Mouse (Mus musculus) liver, embryonic 11.5 days (tissue): ENCODE data around the gene Nkx2-2. TPM values are rescaled to one million over a fixed set of nuclear protein-coding genes. Genes with fewer than 3 reads are reported as not detected.

Experiments used
- ATAC-seq: fragments of 200-750 bp; cut with Nextera tagmentation; replicated peaks from 2 replicates; pipeline ENCODE4 v1.8.0; 2017; ENCODE audit warnings: moderate number of reproducible peaks, mild to moderate bottlenecking, moderate TSS enrichment, moderate library complexity; ENCODE audit not compliant: low FRiP score
- DNase-seq: peaks from one replicate; pipeline ENCODE4 v3.0.0-alpha.2; 2017; ENCODE audit warnings: low spot score
- H3K27ac ChIP-seq: fragments of 300-500 bp; sonication (generic); 2 replicates; pipeline ENCODE4 v1.5.1; 2014; ENCODE audit warnings: mild to moderate bottlenecking, low read depth, low read length, control low read depth
- H3K27me3 ChIP-seq: fragments of 300-500 bp; sonication (generic); replicated peaks from 2 replicates; pipeline ENCODE4 v1.6.1; 2014; ENCODE audit warnings: low read length, mixed read lengths; ENCODE audit not compliant: control insufficient read depth, insufficient read depth
- H3K36me3 ChIP-seq: fragments of 300-500 bp; sonication (generic); 2 replicates; pipeline ENCODE4 v1.6.1; 2014; ENCODE audit warnings: mild to moderate bottlenecking, low read length, moderate library complexity, mixed read lengths; ENCODE audit not compliant: control insufficient read depth, insufficient read depth
- H3K4me1 ChIP-seq: fragments of 300-500 bp; sonication (generic); replicated peaks from 2 replicates; pipeline ENCODE4 v1.6.1; 2014; ENCODE audit warnings: low read length, mixed read lengths; ENCODE audit not compliant: control insufficient read depth, insufficient read depth
- H3K4me2 ChIP-seq: fragments of 300-500 bp; sonication (generic); 2 replicates; pipeline ENCODE4 v1.6.1; 2014; ENCODE audit warnings: mild to moderate bottlenecking, control low read depth, moderate library complexity
- H3K4me3 ChIP-seq: fragments of 300-500 bp; sonication (generic); 2 replicates; pipeline ENCODE4 v1.5.1; 2014; ENCODE audit warnings: low read depth, low read length, control low read depth
- H3K9ac ChIP-seq: fragments of 300-500 bp; sonication (generic); 2 replicates; pipeline ENCODE4 v1.6.1; 2014; ENCODE audit warnings: low read depth, low read length, control low read depth
- H3K9me3 ChIP-seq: fragments of 300-500 bp; sonication (generic); 2 replicates; pipeline ENCODE4 v1.6.1; 2016; ENCODE audit warnings: low read length, inconsistent platforms, mixed read lengths; ENCODE audit not compliant: control insufficient read depth
- WGBS: fragments of 180-500 bp; shearing (Covaris S2); extraction: QIAGEN DNeasy Blood & Tissue Kit; methylation state at CpG from one replicate; pipeline ENCODE4 v1.1.7; 2014; 5-methylcytosine and 5-hydroxymethylcytosine counted together
- polyA plus RNA-seq: library from polyadenylated mRNA; unstranded; fragments of >200 nt; fragmentation: Nextera tagmentation; extraction: Ambion mirVana; gene quantifications from 2 replicates; pipeline ENCODE4 v1.2.1, GENCODE M21; 2014

Nkx2-2 gene
- polyA plus RNA-seq, 1 experiment from 2014 or later: 0.26 TPM

DNA sequence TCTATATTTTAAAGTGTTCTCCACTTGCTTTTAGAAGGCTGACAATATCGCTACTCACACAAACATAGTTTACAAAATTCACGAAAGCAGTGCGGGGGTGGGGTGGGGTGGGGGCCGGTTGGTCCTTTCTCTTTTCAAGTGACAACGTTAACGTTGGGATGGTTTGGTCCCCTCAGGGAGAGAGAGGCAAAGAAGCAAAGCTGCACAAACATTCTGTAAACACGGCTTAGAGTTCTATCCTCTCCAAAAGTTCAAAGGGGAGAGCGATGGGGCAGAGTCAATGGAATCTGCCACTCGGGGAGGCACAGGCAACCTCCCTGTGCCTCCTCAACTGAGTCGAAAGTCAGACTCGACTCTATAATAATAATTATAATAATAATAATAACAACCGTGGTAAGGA, 10.5 kb downstream of the Nkx2-2 start:
- Histone ChIP-seq H3K27me3 (peaks cover 96% of the 10 kb centered on the region), H3K4me3 (peak overlapping the region; percentile 24; the same call in 1 of the 2 replicates), H3K27ac (no peak overlapping the region), H3K36me3 (no peaks in the 10 kb centered on the region), H3K9me3 (no peaks in the 10 kb centered on the region), H3K9ac (no peak overlapping the region), H3K4me1 (peaks cover 4% of the 10 kb centered on the region), H3K4me2 (no peak overlapping the region)
- 1% methylated on average over 12 of the region's 12 CpGs for WGBS
- ATAC-seq: no peak
- DNase-seq: no peak

DNA sequence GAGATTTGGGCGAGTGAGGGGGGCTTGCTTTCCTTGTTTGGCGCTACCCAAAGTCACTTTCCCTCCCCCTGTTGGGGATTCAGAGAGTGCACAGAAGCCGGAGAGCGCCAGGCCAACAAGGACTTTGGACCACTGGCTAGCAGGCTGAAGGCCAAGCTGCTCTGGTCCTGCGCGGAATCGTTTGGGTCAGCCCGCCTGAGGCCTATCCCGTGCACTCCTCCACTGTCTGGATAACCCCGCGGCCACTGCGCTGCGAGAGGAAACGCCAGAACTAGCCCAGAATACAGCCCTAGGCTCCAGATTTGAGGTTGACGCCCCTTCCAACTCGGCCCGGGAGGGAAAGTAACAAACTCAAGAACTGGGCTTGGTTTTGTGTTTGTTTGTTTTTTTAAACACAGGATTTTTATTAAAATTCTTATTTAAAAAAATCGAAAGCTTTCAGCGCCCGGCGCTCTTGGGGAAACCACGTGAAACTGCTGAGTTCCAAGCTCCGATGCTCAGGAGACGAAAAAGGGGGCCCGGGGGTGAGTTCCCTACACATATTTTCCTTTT, 11.3 kb downstream of the Nkx2-2 start:
- H3K4me2 ChIP-seq: peak overlapping the region; percentile 22; the same call in 1 of the 2 replicates
- DNase-seq (no peak), ATAC-seq (no peak)
- no peaks in the 10 kb centered on the region for H3K9me3 ChIP-seq
- H3K27me3 ChIP-seq: peaks cover 96% of the 10 kb centered on the region
- no peaks in the 10 kb centered on the region for H3K36me3 ChIP-seq
- H3K4me1 ChIP-seq: peaks cover 6% of the 10 kb centered on the region
- H3K4me3 ChIP-seq: no peak overlapping the region
- no peak overlapping the region for H3K9ac ChIP-seq
- 7% methylated on average over 24 of the region's 25 CpGs for WGBS
- no peak overlapping the region for H3K27ac ChIP-seq

DNA sequence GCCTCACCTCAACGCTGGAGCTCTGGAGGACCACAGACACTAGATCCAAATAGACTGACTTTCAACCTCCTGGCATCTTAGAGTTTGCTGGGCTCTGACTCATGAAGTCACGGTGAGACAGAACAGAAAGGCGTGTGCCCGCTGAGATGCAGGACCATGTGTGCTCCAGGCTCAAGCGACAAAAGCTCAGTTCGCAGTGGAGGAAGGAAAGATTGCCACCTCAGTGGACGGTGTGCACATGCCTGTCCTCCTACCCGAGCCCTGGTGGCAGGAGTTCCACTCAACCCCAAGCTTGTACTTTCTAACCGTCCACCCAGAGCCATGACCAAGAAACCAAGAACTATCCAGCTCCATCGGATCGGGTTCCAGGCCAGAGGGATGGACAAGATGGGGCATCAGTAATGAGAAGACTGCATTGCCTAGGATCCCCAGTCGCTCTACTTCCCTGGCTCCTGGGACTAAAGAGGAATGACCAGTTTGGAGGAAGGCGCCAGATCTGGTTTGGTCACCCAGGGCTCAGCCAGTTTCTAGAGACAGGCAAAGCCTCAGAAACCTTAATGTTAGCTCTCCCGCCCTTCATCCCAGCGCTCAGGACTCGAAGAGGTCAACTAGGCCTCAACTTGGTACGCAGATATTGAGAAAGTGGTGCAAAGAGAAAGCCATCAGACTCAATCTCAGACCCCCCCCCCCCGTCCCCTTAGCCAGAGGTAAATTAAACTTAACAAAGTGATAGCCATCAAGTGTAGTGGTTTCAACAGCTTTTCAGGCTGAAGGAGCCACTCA, 11.9 kb downstream of the Nkx2-2 start:
- H3K4me2 ChIP-seq: no peak overlapping the region
- DNase-seq (no peak), ATAC-seq (no peak)
- H3K4me1 ChIP-seq: peaks cover 6% of the 10 kb centered on the region
- no peak overlapping the region for H3K27ac ChIP-seq
- no peak overlapping the region for H3K4me3 ChIP-seq
- peaks cover 91% of the 10 kb centered on the region for H3K27me3 ChIP-seq
- WGBS: 11% methylated on average over 18 of the region's 18 CpGs
- H3K36me3 ChIP-seq: no peaks in the 10 kb centered on the region
- H3K9me3 ChIP-seq: no peaks in the 10 kb centered on the region
- no peak overlapping the region for H3K9ac ChIP-seq

DNA sequence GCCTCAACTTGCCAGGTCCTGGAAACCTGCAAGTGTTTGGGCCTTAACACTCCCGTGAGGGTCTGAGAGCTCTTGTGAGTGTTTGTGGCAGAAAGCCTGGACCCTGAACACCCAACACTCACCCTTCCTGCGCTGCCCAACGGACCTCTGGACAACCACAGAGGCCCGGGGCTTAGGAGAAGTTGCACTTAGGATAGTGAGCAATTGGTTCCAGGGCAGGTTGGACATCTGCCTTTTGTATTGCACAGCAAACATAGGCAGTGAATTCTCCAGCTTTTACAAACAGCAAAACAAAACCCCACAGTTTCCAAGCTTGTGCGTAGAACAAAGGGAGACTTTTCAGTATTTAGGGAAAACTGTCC, 12.8 kb downstream of the Nkx2-2 start:
- 9% methylated on average over 5 of the region's 5 CpGs for WGBS
- H3K36me3 ChIP-seq: no peaks in the 10 kb centered on the region
- no peaks in the 10 kb centered on the region for H3K9me3 ChIP-seq
- peaks cover 87% of the 10 kb centered on the region for H3K27me3 ChIP-seq
- no peak overlapping the region for H3K4me3 ChIP-seq
- H3K4me2 ChIP-seq: no peak overlapping the region
- DNase-seq: no peak
- H3K4me1 ChIP-seq: peaks cover 6% of the 10 kb centered on the region
- no peak overlapping the region for H3K27ac ChIP-seq
- ATAC-seq: no peak
- no peak overlapping the region for H3K9ac ChIP-seq

DNA sequence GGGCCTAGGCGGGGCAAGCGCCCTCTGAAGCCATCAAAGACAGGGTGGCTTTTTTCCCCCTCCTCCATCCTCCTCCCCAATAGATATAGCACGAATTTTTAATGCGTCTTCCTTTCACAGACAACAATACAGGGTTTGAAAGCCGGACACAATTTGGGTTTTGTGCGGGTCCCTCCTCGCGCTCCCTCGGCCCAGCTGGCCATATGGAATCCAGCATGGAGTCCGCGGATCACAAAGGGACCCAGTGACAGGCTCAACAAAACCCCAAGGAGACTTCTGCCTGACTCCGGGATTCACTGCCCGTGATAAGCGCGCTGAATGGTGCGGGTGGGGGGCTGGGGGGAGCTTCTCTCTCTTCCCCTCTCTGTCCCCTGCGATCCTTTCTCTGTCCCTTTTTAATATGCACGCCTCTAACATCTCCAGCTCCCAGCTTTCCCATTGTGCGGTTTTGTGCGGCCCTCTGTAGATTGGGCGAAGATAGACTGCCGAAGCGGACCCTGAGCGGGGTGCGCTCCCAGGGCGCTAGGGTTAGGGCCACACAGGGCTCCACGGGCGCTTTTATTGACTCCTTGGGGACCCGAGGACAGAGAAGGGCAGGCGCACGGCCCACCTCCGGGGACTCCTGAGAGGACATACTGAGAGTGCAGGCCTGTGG, 13.3 kb downstream of the Nkx2-2 start:
- ATAC-seq: no peak
- peaks cover 6% of the 10 kb centered on the region for H3K4me1 ChIP-seq
- 8% methylated on average over 32 of the region's 32 CpGs for WGBS
- no peaks in the 10 kb centered on the region for H3K36me3 ChIP-seq
- H3K9ac ChIP-seq: no peak overlapping the region
- no peaks in the 10 kb centered on the region for H3K9me3 ChIP-seq
- H3K27ac ChIP-seq: no peak overlapping the region
- H3K27me3 ChIP-seq: peaks cover 82% of the 10 kb centered on the region
- H3K4me3 ChIP-seq: no peak overlapping the region
- no peak for DNase-seq
- H3K4me2 ChIP-seq: no peak overlapping the region

DNA sequence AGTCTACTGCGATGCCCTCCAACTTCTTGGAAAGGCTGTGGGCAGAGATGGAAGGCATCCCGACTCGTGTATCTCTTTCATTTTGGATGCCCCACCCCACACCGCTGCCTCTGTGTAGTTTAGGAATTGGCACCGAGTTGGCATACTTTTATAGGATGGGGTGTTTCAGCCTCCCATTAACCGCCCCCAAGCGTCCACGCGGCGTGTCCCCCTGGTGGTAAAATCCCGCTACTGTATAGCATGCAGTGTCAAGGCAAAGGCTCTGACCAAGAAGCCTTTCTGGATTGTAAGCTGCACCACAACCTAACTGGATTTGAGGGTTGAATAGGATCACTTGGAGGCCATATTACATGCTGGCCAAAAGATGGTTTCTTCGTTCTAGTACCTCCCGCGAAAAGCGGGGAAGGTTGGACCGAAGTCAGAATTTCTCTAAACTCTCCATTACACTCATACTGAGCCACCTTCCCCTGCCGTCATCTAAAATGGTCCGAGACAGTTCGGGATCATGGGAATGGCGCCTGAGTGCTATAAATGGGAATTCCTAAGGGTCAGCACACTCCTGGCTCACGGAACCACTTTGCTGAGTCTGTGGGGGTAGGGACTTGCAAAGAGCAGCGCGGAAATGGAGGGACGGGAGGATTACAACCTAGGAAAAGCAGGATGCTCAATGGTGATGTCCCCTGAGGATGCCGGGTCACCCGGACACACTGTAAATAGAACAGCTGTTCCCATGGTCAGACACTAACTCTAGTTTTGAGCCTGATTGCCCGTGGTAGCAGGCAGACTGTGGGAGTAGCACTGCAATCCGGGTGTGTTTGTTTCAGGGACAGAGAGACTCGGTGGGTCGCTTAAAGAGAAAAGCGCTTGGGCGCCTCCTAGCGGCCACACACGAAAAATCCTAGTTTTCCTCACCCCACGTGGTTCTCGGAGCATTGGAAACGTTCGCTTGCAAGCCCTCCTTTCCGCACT, 15.7 kb downstream of the Nkx2-2 start:
- Histone ChIP-seq H3K36me3 (no peaks in the 10 kb centered on the region), H3K4me2 (peak overlapping the region; percentile 71), H3K9me3 (no peaks in the 10 kb centered on the region), H3K4me1 (peaks cover 4% of the 10 kb centered on the region), H3K4me3 (peak overlapping the region; percentile 42), H3K27ac (no peak overlapping the region), H3K27me3 (peaks cover 65% of the 10 kb centered on the region), H3K9ac (no peak overlapping the region)
- WGBS: 2% methylated on average over 39 of the region's 39 CpGs
- peak; percentile 66 for ATAC-seq
- peak; percentile 62 for DNase-seq

DNA sequence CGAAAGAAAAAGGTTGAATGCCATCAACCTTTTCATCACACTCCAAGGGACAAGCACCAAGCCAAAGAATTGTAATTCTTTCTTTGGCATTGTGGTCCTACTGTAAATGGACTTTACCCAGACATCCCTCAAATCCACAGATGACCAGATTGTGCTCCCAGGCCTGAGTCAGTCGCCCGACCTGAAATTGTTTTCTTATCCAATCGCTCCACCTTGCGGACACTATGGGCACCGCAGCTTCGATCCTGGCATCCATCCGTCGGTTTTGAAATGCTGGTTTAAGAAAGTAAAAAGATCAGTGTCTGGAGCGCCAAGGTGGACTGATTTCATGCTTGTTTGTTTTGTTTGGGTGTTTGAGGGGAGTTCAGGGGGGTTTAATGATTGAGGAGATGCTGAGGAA, 16.4 kb downstream of the Nkx2-2 start:
- no peak overlapping the region for H3K9ac ChIP-seq
- peak; percentile 73 for DNase-seq
- ATAC-seq: peak; percentile 38; the same call in 1 of the 2 replicates
- H3K36me3 ChIP-seq: no peaks in the 10 kb centered on the region
- H3K4me3 ChIP-seq: peak overlapping the region; percentile 42; the same call in 1 of the 2 replicates
- peak overlapping the region; percentile 71 for H3K4me2 ChIP-seq
- peaks cover 4% of the 10 kb centered on the region for H3K4me1 ChIP-seq
- peaks cover 58% of the 10 kb centered on the region for H3K27me3 ChIP-seq
- no peak overlapping the region for H3K27ac ChIP-seq
- H3K9me3 ChIP-seq: no peaks in the 10 kb centered on the region
- 9% methylated on average over 10 of the region's 10 CpGs for WGBS

DNA sequence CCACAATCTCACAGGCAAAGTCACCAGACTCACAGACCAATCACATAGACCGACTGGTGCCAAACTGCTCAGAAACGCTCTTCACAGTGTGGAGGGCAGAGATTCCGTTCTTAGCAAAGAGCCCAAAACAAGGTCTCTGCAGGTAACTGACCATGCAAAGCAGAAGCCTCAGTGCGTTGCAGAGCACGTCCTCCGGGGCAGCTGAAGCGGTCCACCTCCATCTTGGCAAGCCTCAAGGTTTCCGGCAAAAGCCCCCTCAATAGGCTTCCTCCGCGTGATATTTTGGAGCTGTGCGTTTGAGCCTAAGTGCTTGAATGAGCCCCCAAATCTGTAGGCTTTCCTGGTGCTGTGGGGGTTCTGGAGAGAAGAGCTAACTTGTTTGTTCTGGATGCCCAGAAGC, 18.7 kb downstream of the Nkx2-2 start:
- Histone ChIP-seq H3K4me3 (no peak overlapping the region), H3K4me1 (peaks cover 4% of the 10 kb centered on the region), H3K9ac (no peak overlapping the region), H3K27ac (no peak overlapping the region), H3K27me3 (peaks cover 34% of the 10 kb centered on the region), H3K9me3 (no peaks in the 10 kb centered on the region), H3K4me2 (no peak overlapping the region), H3K36me3 (no peaks in the 10 kb centered on the region)
- ATAC-seq (no peak), DNase-seq (no peak)
- 80% methylated on average over 11 of the region's 11 CpGs for WGBS
